Mouse (Mus musculus): ENCODE measurements at regions not wholly inside any gene's neighbourhood (a gene's known extent, or its start where the extent isn't known, plus 50 kb on each side); places are given as distances from the start of the nearest gene placed in this dataset.

DNA sequence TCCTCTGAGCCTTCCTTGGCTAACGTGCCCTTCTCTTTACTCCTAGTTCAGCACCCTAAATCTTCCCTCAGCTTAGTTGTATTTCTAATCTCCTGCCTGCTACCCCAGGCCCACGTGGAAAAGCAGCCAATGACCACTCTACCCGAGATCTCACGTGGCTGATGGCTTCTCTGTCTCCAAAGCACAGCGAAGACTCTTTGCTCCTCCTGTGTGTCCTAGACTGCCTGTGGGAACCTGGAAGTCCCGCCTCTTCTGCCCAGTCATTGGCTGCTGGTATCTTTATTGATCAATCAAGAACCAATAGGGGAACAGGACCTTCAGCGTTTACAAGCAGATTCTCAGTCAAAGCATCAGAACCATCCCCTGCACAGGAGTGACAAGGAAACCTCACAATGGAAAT lies 54.8 kb downstream of the Gm19935 start:
- DNase-seq (ENCODE audit: low spot score): no peak

GRCm38 (mm10) chr8:90761947-90762346 lies 55.2 kb downstream of the Gm19935 start:
- no peak for DNase-seq (ENCODE audit: low spot score)

GRCm38 (mm10) chr8:90761446-90761845 lies 55.7 kb downstream of the Gm19935 start:
- no peak for DNase-seq (ENCODE audit: low spot score)

- no peak for DNase-seq (ENCODE audit: low spot score)
Observed at GRCm38 (mm10) chr8:90759531-90759930, 57.7 kb downstream of the Gm19935 start.

- DNase-seq (ENCODE audit: low spot score): no peak
Observed at GRCm38 (mm10) chr8:90755020-90755419, 62.2 kb downstream of the Gm19935 start.

DNA sequence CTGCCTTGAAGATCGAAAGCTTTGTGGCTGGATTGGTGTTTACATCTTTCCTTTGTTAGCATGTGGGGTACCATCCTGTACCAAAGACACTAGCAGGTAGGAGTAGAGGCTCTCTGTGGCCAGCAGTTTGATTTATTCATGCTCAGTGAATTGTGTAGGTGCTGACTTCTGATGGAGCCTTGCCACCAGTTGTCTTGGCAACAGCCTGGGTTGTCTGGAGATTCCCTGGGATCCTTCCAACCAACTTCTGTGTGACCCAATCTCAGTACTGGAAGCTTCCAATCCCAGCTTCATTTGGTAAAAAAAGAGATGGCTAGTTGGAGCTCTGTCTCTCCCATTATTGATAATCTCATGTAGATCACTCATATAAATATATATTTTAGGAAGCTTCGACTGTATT lies 73.6 kb downstream of the Gm19935 start:
- no peak for DNase-seq (ENCODE audit: low spot score)

DNA sequence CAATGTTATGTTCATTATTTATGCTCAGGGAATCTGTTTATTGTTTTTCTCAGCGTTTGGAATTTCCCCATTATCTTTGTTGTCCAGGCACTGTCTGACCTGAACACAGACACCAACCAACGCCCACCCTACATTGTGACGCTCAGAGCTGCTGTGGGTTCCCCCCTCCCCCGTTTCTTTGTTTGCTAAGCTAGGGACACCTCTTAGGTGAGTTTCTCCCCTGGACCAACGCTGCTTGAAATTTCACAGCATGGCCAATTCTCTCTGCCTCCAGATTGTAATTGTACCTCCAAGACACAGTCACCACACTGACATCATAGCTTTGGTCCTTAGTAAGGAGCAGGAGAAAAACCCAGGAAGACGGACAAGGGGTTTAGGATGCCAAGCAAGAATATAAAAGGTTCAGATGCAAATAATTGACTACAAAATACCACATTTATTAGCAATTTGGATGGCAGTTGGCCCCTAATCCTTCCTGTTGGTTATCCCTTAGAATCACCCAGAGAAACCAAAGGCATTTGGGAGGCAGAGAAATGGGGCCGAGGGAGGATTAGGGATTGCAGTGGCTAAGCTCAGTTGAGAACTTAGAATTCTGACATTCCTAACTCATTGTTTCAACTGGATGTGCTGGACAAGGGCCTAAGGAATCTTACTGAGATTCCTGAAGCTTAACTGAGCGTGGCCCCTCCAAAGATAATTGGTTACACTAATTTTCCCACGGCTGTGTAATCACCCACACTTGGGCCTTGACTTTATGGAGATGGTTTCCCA lies 76.0 kb downstream of the Gm19935 start:
- DNase-seq (ENCODE audit: low spot score): no peak

- no peak for DNase-seq (ENCODE audit: low spot score)
Observed at GRCm38 (mm10) chr8:90740302-90740962, 76.8 kb downstream of the Gm19935 start.

DNA sequence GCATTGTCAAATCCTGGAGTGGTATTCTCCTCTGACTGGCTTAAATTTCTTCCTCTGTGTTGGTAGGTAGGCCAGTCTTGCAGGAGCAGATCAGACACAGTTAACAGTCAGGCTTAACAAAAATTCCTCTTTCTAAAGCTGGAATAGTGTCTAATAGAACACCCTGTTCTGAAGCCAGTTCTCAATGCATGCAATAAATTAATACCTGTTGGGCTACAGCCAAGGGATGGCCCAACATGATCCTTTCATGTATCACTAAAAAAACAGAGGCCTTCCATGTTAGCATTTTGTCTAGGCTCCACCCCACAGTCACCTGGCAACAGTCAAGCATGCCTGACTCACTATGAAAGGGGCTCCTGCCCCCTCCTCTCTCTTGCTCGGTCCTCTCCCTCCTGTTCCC lies 89.2 kb downstream of the Gm19935 start:
- no peak for DNase-seq (ENCODE audit: low spot score)

GRCm38 (mm10) chr8:90725188-90725587 lies 92.0 kb downstream of the Gm19935 start:
- no peak for DNase-seq (ENCODE audit: low spot score)

GRCm38 (mm10) chr8:90716436-90716835 lies 100.8 kb downstream of the Gm19935 start:
- DNase-seq (ENCODE audit: low spot score): no peak

- DNase-seq (ENCODE audit: low spot score): peak; percentile 17
Observed at GRCm38 (mm10) chr8:90708524-90708923, 108.7 kb downstream of the Gm19935 start.

- no peak for DNase-seq (ENCODE audit: low spot score)
Observed at GRCm38 (mm10) chr8:90692516-90692915, 124.7 kb downstream of the Gm19935 start.

GRCm38 (mm10) chr8:90685076-90685475 lies 132.1 kb downstream of the Gm19935 start:
- no peak for DNase-seq (ENCODE audit: low spot score)

- no peak for DNase-seq (ENCODE audit: low spot score)
Observed at GRCm38 (mm10) chr8:90670471-90671057, 146.6 kb downstream of the Gm19935 start.

GRCm38 (mm10) chr8:90669396-90669795 lies 147.8 kb downstream of the Gm19935 start:
- DNase-seq (ENCODE audit: low spot score): no peak

- no peak for DNase-seq (ENCODE audit: low spot score)
Observed at GRCm38 (mm10) chr8:90659066-90659465, 158.1 kb downstream of the Gm19935 start.

DNA sequence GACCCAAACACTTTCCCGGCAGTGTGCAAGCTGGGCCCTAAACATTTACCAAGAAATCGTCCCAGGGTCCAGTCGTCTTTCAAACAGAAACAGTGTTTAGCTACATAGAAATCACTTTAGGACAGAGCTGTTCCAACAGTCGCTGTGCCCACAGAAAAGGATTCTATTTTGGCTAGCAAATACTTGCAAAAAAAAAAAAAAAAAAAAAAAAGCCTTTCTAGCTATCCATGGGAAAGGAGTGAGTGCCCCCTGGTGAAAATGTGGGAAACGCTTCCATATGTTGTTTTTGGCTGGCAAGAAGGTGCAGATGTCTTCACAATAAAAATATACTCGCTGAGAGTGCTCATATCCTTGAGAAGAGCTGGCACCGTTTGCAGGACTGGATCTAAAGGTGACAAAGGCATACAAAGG lies 159.5 kb downstream of the Gm19935 start:
- DNase-seq (ENCODE audit: low spot score): no peak

- no peak for DNase-seq (ENCODE audit: low spot score)
Observed at GRCm38 (mm10) chr8:90657116-90657515, 160.1 kb downstream of the Gm19935 start.

DNA sequence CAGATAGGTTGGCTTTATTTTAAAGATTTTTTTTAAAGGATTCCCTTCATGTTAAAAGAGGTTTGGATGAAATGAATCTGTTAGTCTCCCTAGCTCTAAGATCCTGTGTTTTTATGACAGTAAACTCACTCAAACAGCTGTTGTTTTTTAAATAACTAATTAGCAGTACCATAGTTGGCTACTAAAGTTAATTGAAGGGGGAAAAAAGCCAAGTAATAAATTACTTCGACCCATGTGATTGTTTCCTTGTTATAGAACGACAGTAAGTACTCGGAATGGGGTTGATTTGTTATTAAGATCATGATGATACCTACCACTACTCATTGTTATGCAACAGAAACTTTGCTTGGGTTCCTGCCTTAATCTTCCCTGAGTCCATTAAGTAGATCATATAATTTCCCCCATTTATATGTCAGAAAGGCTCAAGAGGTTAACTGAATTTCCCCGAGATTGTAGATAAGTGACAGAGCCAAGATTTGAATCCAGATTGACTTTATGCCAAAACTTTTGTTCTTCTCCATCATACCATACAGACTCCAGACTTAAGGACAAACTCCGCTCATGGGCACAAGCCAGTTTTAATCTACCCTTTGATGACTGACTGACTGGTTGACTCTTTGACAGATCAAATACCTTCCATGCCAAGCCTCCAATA lies 160.6 kb downstream of the Gm19935 start:
- DNase-seq (ENCODE audit: low spot score): no peak

- no peak for DNase-seq (ENCODE audit: low spot score)
Observed at GRCm38 (mm10) chr8:90654786-90655185, 162.4 kb downstream of the Gm19935 start.

DNA sequence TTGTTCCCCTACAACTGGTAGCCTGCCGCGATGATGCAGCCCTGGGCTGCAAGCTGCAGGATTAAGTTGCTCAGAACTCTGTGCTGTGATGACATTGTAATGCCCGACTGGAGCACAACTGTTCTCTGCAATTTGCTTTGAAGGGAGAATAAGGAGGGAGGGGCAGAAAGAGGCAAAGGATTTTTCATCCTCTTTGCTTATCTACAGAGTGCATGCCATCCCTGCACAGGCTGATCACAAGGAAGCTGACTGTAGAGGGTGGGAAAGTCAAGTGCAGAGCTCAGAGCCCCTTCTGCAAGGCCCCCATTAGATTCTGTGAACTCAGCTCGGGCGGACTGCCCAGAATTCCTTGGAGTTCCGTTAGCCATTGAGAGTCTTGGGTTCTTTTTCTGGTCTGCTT lies 174.8 kb downstream of the Gm19935 start:
- DNase-seq (ENCODE audit: low spot score): no peak

- no peak for DNase-seq (ENCODE audit: low spot score)
Observed at GRCm38 (mm10) chr8:90636770-90637169, 180.4 kb downstream of the Gm19935 start.
